Comparison of ENCODE assay signal across 8 mouse cellular contexts in genomic region chr12:17993368-17993767, GRCm38 (mm10).
DNase-seq lines count a peak whose midpoint lies in the region; ATAC-seq and TF ChIP-seq lines count a peak whose summit lies in the region.
"Not testable (repeated sequence)": the region's sequence is repeated elsewhere in the genome, so short reads cannot be mapped to it uniquely, and the experiment has no call there.

No protein-coding gene starts in this region.

- H3K27me3 ChIP-seq in forebrain, embryonic 15.5 days; heart, postnatal 0 days (ENCODE audit: control insufficient read depth, insufficient read depth, low read length); intestine, embryonic 15.5 days (replicated peaks); limb, embryonic 14.5 days (ENCODE audit: control insufficient read depth, insufficient read depth, low read length); midbrain, embryonic 10.5 days (ENCODE audit: low read depth, poor library complexity, severe bottlenecking); neural tube, embryonic 14.5 days (ENCODE audit: control insufficient read depth, insufficient read depth, low read length): not testable (repeated sequence)

- H3K9me3 ChIP-seq in forebrain, embryonic 15.5 days; heart, postnatal 0 days (replicated peaks; ENCODE audit: control insufficient read depth, low read length); intestine, embryonic 15.5 days; limb, embryonic 14.5 days (ENCODE audit: control insufficient read depth, low read length); neural tube, embryonic 14.5 days (ENCODE audit: control insufficient read depth, low read length): not testable (repeated sequence)
- H3K9me3 ChIP-seq in midbrain, embryonic 10.5 days (replicated peaks), result peaks cover 20% of the 10 kb centered on the region

- peak overlapping the region; percentile 49 for H3K4me2 ChIP-seq in forebrain, embryonic 15.5 days (replicated peaks)
- peak overlapping the region; percentile 64 for H3K4me2 ChIP-seq in heart, postnatal 0 days (ENCODE audit: low read depth, low read length)
- peak overlapping the region; percentile 66 for H3K4me2 ChIP-seq in intestine, embryonic 15.5 days (replicated peaks)
- peak overlapping the region; percentile 49 for H3K4me2 ChIP-seq in limb, embryonic 14.5 days (replicated peaks; ENCODE audit: low read depth, low read length, severe bottlenecking)
- H3K4me2 ChIP-seq in neural tube, embryonic 14.5 days (ENCODE audit: low read depth, low read length), result peak overlapping the region; percentile 28; the same call in 1 of the 2 replicates

- DNase-seq in 416B (ENCODE audit: low read depth), result peak; percentile 0
- DNase-seq in embryo, embryonic 9.5 days (ENCODE audit: extremely low spot score), result peak; percentile 33
- DNase-seq in heart, postnatal 0 days (ENCODE audit: low spot score); limb, embryonic 14.5 days (ENCODE audit: low spot score): not testable (repeated sequence)
- peak; percentile 33 for DNase-seq in midbrain, embryonic 10.5 days (ENCODE audit: low spot score)

- not testable (repeated sequence) for H3K36me3 ChIP-seq in forebrain, embryonic 15.5 days; heart, postnatal 0 days (replicated peaks; ENCODE audit: control insufficient read depth, insufficient read depth, low read length); intestine, embryonic 15.5 days; limb, embryonic 14.5 days (ENCODE audit: control insufficient read depth, insufficient read depth, low read length); neural tube, embryonic 14.5 days (ENCODE audit: control insufficient read depth, insufficient read depth, low read length)
- H3K36me3 ChIP-seq in midbrain, embryonic 10.5 days, result peaks cover 12% of the 10 kb centered on the region

- H3K4me1 ChIP-seq in forebrain, embryonic 15.5 days; heart, postnatal 0 days (ENCODE audit: control insufficient read depth, insufficient read depth); intestine, embryonic 15.5 days (replicated peaks); limb, embryonic 14.5 days (ENCODE audit: control insufficient read depth, insufficient read depth, low read length); midbrain, embryonic 10.5 days; neural tube, embryonic 14.5 days (ENCODE audit: control insufficient read depth, insufficient read depth, low read length): not testable (repeated sequence)

- peak overlapping the region; percentile 53 for H3K4me3 ChIP-seq in forebrain, embryonic 15.5 days
- peak overlapping the region; percentile 54 for H3K4me3 ChIP-seq in heart, postnatal 0 days (ENCODE audit: low read depth, low read length)
- H3K4me3 ChIP-seq in intestine, embryonic 15.5 days (replicated peaks), result peak overlapping the region; percentile 57
- H3K4me3 ChIP-seq in limb, embryonic 14.5 days (replicated peaks; ENCODE audit: low read length), result peak overlapping the region; percentile 50
- peak overlapping the region; percentile 66 for H3K4me3 ChIP-seq in midbrain, embryonic 10.5 days
- H3K4me3 ChIP-seq in neural tube, embryonic 14.5 days (ENCODE audit: low read depth, low read length), result peak overlapping the region; percentile 43

- TF ChIP-seq POLR2A in limb, embryonic 14.5 days (IDR thresholded peaks at IDR 0.05; ENCODE audit: borderline replicate concordance, extremely low read depth, insufficient read depth, insufficient read length), result not testable (repeated sequence)

- WGBS in forebrain, embryonic 15.5 days, result 7% methylated on average over 21 of the region's 22 CpGs
- 11% methylated on average over 19 of the region's 22 CpGs for WGBS in heart, postnatal 0 days
- 3% methylated on average over 22 of the region's 22 CpGs for WGBS in intestine, embryonic 15.5 days
- WGBS in limb, embryonic 14.5 days, result 12% methylated on average over 15 of the region's 22 CpGs
- WGBS in midbrain, embryonic 10.5 days, result 8% methylated on average over 21 of the region's 22 CpGs
- WGBS in neural tube, embryonic 14.5 days, result 9% methylated on average over 18 of the region's 22 CpGs

- TF ChIP-seq CTCF in heart, postnatal 0 days (IDR thresholded peaks at IDR 0.05; ENCODE audit: low read depth), result not testable (repeated sequence)

- not testable (repeated sequence) for H3K27ac ChIP-seq in forebrain, embryonic 15.5 days (replicated peaks); heart, postnatal 0 days (ENCODE audit: low read depth); intestine, embryonic 15.5 days; limb, embryonic 14.5 days (replicated peaks; ENCODE audit: low read depth, low read length); neural tube, embryonic 14.5 days (ENCODE audit: low read depth, low read length)
- peak overlapping the region; percentile 84 for H3K27ac ChIP-seq in midbrain, embryonic 10.5 days (replicated peaks)

- H3K9ac ChIP-seq in forebrain, embryonic 15.5 days (replicated peaks), result peak overlapping the region; percentile 51
- not testable (repeated sequence) for H3K9ac ChIP-seq in heart, postnatal 0 days (replicated peaks; ENCODE audit: low read depth, low read length); intestine, embryonic 15.5 days; neural tube, embryonic 14.5 days (replicated peaks; ENCODE audit: low read depth, low read length)
- peak overlapping the region; percentile 63; the same call in 1 of the 2 replicates for H3K9ac ChIP-seq in limb, embryonic 14.5 days (ENCODE audit: low read depth, low read length, severe bottlenecking)

- TF ChIP-seq EP300 in heart, postnatal 0 days (IDR thresholded peaks at IDR 0.05; ENCODE audit: low read depth), result not testable (repeated sequence)

- ATAC-seq in forebrain, embryonic 15.5 days (replicated peaks); heart, postnatal 0 days (ENCODE audit: insufficient read depth, low read depth); intestine, embryonic 15.5 days; limb, embryonic 14.5 days (ENCODE audit: low FRiP score, low read depth); neural tube, embryonic 14.5 days (ENCODE audit: low read depth): not testable (repeated sequence)
